Mouse (Mus musculus): ENCODE measurements at regions not wholly inside any gene's neighbourhood (a gene's known extent, or its start where the extent isn't known, plus 50 kb on each side); places are given as distances from the start of the nearest gene placed in this dataset.

- DNase-seq (ENCODE audit: low spot score), result no peak
Observed at GRCm38 (mm10) chr3:34868698-34869409, 218.6 kb downstream of the Sox2 start.

- no peak for DNase-seq (ENCODE audit: low spot score)
Observed at GRCm38 (mm10) chr3:34869911-34870310, 219.7 kb downstream of the Sox2 start.

- DNase-seq (ENCODE audit: low spot score), result no peak
Observed at GRCm38 (mm10) chr3:34885137-34885536, 234.9 kb downstream of the Sox2 start.

- no peak for DNase-seq (ENCODE audit: low spot score)
Observed at GRCm38 (mm10) chr3:34893381-34893780, 243.2 kb downstream of the Sox2 start.

GRCm38 (mm10) chr3:34903106-34903505, 252.9 kb downstream of the Sox2 start:
- DNase-seq (ENCODE audit: low spot score), result no peak

- DNase-seq (ENCODE audit: low spot score), result no peak
Observed at GRCm38 (mm10) chr3:34908489-34908888, 258.3 kb downstream of the Sox2 start.

GRCm38 (mm10) chr3:34909350-34909749, 259.1 kb downstream of the Sox2 start:
- DNase-seq (ENCODE audit: low spot score), result no peak

- no peak for DNase-seq (ENCODE audit: low spot score)
Observed at GRCm38 (mm10) chr3:34918326-34918932, 268.2 kb downstream of the Sox2 start.

GRCm38 (mm10) chr3:34920497-34920896, 270.3 kb downstream of the Sox2 start:
- DNase-seq (ENCODE audit: low spot score), result no peak

GRCm38 (mm10) chr3:34949867-34950266, 299.7 kb downstream of the Sox2 start:
- no peak for DNase-seq (ENCODE audit: low spot score)

GRCm38 (mm10) chr3:34956183-34956582, 306.0 kb downstream of the Sox2 start:
- DNase-seq (ENCODE audit: low spot score), result no peak

GRCm38 (mm10) chr3:34959044-34959521, 308.9 kb downstream of the Sox2 start:
- no peak for DNase-seq (ENCODE audit: low spot score)

- no peak for DNase-seq (ENCODE audit: low spot score)
Observed at GRCm38 (mm10) chr3:34966442-34966841, 316.2 kb downstream of the Sox2 start.

- DNase-seq (ENCODE audit: low spot score), result no peak
Observed at GRCm38 (mm10) chr3:34967911-34968310, 317.7 kb downstream of the Sox2 start.

- DNase-seq (ENCODE audit: low spot score), result no peak
Observed at GRCm38 (mm10) chr3:34971536-34971935, 321.3 kb downstream of the Sox2 start.

- DNase-seq (ENCODE audit: low spot score), result no peak
Observed at GRCm38 (mm10) chr3:34974371-34974770, 324.2 kb downstream of the Sox2 start.
